Mouse (Mus musculus): ENCODE measurements at regions not wholly inside any gene's neighbourhood (a gene's known extent, or its start where the extent isn't known, plus 50 kb on each side); places are given as distances from the start of the nearest gene placed in this dataset.

DNA sequence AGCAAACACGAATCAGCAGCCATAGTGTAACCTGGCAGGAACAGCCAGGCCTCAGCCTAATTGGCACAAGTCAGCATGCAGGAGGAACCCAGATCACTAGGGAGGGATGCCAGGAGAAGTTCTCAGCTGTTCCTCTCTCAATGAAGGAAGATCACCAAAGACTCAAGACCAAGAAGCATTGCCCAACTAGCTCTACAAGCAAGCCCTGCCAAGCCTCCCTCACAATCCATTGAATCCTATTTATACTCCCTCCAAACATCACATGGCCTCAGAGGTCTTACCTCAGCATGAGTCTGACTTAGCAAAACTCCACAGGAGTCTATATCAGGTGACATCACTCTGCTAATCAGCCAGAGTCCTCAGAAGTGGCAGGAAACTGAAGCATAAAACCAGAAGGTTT is 135.1 kb downstream of the Rbm43 start:
- no peak for DNase-seq

DNA sequence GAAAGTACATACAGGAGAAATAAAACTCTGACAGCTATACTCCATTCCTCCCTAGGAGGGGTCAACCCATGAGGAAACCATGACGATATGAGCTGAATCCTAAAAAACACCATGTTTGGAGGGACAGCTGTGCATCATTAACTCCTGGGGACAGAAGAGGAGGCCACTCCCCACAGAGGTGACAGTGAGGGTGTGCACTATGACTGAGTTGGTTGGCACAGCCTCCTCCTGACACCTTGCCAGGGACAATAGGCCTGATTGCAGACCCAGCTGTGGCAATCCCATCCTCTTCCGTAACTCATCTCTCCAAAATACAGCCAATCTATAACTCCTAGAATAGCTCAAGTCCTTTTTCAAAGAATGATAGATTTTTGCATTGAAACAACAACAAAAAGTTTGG is 112.0 kb downstream of the Rbm43 start:
- no peak for DNase-seq

DNA sequence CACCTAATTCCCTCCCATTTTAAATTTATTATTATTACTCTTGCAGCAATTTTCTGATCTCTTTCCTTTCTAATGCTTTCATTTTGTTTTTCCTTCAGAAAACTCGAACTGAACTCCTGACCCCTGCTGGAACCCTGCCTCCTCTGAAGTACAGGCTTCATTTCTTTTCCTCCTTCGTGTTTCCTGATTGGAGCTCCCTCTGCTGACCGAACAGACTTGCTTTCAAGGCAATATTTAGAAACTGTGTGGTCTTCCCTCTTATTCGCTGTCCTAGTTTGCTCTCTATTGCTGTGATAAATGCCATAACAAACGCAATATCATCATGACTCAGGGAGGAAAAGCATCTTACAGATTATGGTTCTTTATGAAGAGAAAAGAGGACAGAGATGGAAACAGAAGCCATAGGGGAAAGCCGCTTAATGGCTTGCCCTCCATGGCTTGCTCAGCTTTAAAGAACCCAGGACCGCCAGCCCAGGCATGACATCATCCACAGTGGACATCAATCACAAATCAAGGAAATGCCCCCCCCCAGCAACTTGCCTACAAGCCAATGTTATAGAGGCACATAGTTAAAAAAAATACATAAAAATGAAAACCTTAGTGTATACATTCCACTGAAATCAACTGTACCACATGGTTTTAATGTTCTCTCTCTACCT is 104.5 kb downstream of the Rbm43 start:
- peak; percentile 54 for DNase-seq

DNA sequence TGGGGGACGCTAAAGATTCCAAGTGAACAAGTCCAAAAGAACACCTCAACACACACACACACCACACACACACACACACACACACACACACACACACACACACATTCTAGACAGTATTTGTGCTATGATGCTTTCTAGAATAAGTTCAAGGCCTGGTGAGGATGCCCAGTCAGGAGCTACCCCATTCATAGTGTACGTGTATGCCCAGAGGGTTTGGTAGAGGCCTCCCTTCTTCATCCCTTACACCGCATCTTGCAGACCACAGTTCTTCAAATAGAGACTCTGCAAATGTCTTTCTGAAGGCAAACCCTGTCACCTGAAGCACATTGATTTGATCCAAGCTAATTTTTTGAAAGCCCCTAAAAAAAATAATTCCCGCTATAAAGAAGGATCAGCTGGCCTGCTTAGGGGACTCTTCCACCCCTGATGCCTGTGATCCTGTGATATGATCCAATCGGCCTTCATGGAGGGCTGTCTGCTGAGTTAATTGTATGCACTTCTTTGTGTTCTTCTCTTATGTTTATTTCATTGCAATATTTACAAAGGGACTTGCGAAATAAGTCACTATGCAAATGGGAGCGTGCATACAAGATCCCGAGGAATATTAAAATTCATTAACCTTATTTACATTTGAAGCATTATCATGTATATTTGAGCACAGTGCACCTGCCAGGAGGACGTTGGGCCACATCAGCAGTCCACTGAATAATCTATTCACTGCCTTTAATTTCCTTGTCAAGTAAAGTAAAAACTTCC is 103.8 kb downstream of the Rbm43 start:
- DNase-seq: no peak

DNA sequence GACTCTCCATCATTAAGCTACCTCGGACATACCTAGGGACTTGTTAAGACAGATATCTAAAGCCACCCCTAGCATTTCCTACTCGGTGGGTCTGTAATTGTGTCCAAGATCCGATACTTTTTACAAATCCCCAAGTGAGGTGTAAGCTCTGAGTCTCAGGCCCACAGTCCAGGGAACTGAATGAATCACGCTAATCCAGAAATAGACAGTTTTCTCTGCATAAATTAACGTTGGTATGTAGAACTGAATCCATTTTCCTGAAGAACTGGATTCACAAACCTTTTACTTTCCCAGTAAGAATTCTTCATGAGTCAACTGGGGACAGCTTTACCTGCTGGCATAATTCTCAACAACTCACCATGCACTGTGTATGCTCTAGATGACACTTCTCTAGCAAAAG is 97.1 kb downstream of the Rbm43 start:
- no peak for DNase-seq

DNA sequence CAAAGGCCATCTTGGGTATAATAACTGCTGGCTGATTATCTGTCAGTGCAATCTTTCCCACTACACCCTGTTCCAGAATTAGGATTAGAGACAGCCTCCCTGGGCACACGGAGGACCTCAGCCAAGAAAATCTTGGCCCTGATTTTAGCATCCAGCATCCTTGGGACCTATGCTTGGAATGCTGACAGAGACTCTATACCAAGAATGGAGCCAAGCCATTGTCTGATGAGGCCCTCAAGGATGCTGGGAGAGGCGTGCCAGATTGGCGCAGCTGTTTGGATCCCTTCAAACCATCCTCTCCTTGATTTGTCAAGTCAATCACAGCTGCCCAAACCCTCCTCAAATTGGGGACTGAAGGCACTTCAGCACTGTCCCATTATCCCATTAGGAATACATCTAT is 94.2 kb downstream of the Rbm43 start:
- DNase-seq: no peak

DNA sequence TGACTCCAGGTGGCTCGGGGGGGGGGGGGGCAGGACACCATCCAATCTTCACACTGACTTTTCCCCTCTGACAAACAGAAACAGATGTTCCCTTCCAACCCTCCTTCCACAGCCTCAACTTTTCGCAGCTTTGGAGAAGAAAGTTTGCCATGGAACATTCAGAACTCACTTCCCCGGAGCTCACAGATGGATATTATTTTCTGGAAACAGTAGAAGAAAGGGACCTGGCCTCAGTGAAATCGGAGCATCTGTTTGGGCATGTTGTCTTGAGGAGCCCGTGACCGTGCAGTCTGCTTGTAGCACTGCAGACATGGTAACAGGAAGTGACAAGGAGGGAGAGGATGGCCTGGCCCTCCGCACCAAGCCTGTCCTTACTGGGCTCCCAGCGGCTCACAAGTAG is 90.1 kb downstream of the Rbm43 start:
- DNase-seq: no peak

DNA sequence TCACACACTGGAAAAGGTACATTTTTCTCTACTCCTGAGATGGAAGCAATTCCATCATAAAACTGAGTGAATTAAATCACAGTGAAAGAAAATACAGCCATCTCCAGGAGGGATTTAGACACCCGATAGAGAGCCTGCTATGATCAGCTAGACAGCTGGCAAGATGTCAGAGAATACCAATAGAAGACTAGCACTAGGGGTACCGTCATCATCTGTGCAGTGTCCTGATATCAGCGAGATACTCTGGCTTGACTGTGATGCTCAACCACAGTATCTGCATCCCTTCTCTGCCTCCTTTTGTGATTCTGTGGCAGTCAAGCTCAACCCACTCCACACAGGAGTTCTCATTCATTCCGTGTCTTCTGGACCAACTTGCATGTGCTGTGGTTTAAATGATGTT is 87.4 kb downstream of the Rbm43 start:
- DNase-seq: no peak

DNA sequence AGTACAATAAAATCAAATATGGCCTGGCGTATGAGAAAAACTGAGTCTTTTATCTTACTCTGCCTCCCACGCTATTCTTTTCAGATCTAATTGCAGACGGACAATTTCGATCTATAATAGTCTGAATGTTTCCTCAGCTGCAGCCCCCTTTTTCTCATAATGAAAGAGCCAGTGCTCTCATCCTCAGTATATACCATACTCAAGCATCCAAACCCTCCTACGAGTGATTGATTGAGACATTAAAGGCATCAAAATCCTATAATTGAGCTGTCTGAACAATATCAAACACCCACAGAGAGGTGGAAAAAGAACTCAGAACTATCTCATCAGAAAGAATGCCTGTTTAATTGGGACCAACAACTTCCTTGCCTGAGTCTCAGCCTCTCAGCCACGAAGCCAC is 87.0 kb downstream of the Rbm43 start:
- no peak for DNase-seq

DNA sequence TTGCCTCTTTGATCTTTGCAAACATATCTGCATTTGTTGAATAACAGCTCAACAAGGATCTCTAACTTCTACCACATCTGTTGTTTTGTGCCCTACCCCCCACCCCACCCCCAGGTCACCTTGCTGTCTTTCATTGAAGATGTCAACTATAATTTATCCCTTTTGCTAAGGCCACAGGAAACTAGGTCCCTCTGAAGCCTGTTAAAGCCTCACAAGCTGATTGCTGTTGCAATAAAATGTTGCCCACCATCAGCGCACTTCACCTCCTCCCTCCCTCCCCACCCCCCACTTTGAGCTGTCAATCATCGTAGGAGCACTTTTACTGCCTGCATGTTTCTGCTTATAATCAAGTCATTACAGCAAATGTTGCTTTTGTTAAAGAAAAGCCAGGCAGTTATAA is 86.5 kb downstream of the Rbm43 start:
- DNase-seq: no peak

DNA sequence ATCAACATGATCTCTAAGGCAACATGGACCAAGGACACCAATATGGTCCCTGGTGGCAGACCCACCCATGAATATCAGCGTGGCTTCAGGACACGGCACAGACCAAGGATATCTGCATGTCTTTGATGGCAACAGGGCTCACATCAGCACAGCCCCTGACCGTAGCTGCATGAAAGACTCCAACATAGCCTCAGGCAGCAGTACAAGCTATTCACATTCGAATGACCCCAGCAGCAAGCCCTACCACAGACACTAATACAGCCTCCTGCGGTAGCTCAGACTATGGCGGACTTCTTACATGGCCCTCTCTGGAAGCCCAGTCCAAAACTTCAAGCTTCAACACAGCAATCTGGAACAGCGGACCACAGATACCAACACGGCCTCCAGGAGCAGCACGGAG is 84.4 kb downstream of the Rbm43 start:
- DNase-seq: no peak

DNA sequence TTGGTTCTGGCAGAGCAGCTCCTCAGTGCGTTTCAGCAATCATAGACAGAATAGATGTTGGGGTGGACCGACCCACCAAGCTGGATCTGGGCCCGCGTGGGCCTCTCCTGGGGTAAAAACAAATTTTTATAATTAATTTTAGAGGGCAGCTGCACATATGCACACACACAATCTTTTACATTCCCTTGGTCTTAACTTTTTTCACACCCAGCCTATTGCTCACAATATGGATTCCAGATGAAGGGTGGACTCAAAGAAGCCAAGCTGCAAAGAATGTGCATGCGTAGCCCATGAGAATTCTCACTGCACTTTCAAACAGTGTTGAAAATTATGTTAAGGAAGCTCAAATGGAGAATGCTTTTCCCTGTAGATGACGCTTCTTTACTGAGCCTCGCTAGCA is 83.3 kb downstream of the Rbm43 start:
- no peak for DNase-seq

DNA sequence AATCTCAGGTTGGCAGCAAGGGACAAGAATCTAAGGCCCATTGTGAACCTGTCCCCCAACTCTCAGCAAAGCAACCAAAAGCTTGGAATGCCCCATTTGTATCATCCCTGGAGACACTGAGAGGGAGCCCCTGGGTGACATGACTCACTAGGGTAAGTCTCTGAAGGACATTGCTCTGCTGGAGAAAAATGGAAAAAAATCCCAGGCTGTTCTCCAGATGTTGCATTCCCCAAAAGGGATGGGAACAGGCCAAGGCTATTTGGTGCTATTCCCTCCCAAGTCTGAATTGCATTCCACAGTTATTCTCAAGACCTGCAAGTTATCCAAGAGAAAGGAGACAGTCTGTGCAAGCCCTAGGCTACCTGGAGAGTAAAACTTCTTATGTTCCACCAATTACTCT is 77.7 kb downstream of the Rbm43 start:
- no peak for DNase-seq

DNA sequence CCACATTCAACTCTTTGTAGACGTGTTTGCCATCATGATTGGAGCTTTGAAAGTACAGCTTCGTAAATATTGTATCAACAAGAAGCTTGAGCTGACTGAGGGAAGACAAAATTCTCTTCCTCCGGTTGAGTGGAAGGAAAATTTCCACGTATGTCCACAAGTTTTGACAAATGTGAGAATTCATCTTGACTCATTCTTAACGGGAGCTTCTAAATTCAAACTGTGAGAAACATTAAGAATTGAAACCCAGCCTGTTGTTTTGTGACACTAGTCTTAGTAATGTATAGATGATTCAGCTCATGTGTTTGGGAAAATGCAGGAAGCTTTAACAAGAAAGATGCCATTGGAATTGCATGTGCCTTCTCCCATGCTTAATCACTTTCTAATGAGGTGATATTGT is 68.9 kb downstream of the Rbm43 start:
- DNase-seq: no peak

DNA sequence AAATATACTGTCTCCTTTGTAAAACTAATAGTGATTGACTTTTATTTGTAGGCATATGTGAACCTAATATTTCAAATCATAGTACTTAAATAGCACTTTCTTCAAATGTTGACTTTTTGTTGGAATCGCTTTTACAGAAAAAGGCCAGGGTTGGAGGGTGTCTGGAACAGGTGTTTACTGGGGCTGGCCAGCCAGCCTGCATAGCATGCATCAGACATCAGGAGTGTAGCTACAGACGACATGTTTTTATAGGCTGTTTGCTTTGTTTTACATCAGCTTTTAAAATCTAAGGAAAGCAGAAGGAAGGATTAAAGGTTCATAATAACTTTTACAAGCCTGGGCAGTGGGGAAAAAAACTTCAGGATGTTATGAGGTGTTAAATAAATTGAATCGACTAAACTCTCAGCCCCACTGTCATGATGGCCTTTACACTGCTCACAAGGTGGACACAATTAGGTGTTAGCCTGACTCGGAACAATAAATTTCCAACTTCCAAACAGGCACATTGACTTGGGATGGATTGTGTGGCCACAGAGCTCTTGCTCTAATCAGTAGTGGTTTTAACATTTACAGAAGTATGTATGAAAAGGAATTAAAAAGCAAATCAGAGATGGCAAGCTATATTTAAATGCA is 66.0 kb downstream of the Rbm43 start:
- DNase-seq: no peak

DNA sequence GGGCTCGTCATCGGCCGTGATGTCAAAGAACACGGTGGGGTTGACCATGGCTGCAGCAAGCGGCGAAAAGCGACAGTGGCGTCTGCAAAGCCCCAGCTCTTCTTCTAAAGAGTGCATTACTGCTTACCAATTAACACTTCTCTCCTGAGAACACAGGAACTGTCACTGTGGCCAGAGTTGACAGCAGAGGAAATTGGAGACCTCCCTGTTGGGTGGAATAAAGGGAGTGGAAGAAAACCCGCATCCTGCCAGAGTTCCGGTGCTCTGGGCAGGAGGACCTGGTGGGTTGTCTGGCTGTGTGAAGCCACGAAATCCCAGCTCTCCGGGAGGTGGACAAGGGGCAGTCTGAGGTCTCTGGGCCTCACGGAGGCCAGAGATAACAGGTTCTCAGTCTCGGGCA is 63.4 kb downstream of the Rbm43 start:
- DNase-seq: no peak
